ENCODE assay signal across 8 mouse cellular contexts in the genomic region with DNA sequence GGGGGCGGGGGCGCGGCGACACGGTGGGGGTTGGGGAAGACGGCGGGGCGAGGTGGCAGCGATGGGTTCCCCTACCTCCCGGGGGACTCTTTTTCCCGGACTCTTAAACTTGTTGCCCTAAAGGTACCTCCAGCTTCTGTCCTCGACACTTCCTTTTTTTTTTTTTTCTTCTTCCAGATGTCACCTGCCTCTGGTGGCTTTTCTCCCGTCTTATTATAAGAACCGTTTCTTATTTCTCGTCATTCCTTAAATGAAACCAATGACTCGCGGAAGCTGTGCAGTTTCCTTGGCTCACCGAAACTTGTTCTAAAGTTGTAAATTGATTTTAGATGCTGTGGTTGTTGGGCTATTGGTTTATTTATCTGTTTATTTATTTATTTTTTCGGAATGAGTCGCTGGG. TPM values are rescaled to one million over a fixed set of nuclear protein-coding genes. Genes with fewer than 3 reads are reported as not detected.
DNase-seq lines count a peak whose midpoint lies in the region; ATAC-seq lines count a peak whose summit lies in the region.

No protein-coding gene starts in this region.

- H3K27me3 ChIP-seq in lung, embryonic 15.5 days = peaks cover 8% of the 10 kb centered on the region; the same call in 1 of the 2 replicates
- H3K27me3 ChIP-seq in embryonic facial prominence, embryonic 12.5 days = no peaks in the 10 kb centered on the region
- H3K27me3 ChIP-seq in intestine, embryonic 16.5 days (replicated peaks; ENCODE audit: control insufficient read depth, insufficient read depth, low read length) = no peaks in the 10 kb centered on the region
- no peaks in the 10 kb centered on the region for H3K27me3 ChIP-seq in neural tube, embryonic 14.5 days (ENCODE audit: control insufficient read depth, insufficient read depth, low read length)

- peak overlapping the region; percentile 99 for H3K4me3 ChIP-seq in lung, embryonic 15.5 days
- H3K4me3 ChIP-seq in embryonic facial prominence, embryonic 12.5 days = peak overlapping the region; percentile 99
- peak overlapping the region; percentile 99 for H3K4me3 ChIP-seq in intestine, embryonic 16.5 days (ENCODE audit: low read length)
- H3K4me3 ChIP-seq in neural tube, embryonic 14.5 days (ENCODE audit: low read depth, low read length) = peak overlapping the region; percentile 93

- no peaks in the 10 kb centered on the region for H3K36me3 ChIP-seq in lung, embryonic 15.5 days
- no peaks in the 10 kb centered on the region for H3K36me3 ChIP-seq in embryonic facial prominence, embryonic 12.5 days
- no peaks in the 10 kb centered on the region for H3K36me3 ChIP-seq in intestine, embryonic 16.5 days (ENCODE audit: control insufficient read depth, insufficient read depth, low read length)
- no peaks in the 10 kb centered on the region for H3K36me3 ChIP-seq in neural tube, embryonic 14.5 days (ENCODE audit: control insufficient read depth, insufficient read depth, low read length)

- ATAC-seq in lung, embryonic 15.5 days (ENCODE audit: borderline replicate concordance, extremely low read depth, low FRiP score, low TSS enrichment) = no peak
- ATAC-seq in embryonic facial prominence, embryonic 12.5 days (ENCODE audit: insufficient number of reproducible peaks, insufficient read depth, low FRiP score, low TSS enrichment) = no peak
- no peak for ATAC-seq in intestine, embryonic 16.5 days
- ATAC-seq in neural tube, embryonic 14.5 days (ENCODE audit: low read depth) = no peak
- ATAC-seq in megakaryocyte-erythroid progenitor cell, adult 5-6 weeks (replicated peaks; ENCODE audit: low FRiP score, low TSS enrichment, poor library complexity, severe bottlenecking) = no peak

- H3K9ac ChIP-seq in lung, embryonic 15.5 days = peak overlapping the region; percentile 78
- peak overlapping the region; percentile 90 for H3K9ac ChIP-seq in embryonic facial prominence, embryonic 12.5 days
- H3K9ac ChIP-seq in intestine, embryonic 16.5 days (ENCODE audit: low read depth, low read length) = peak overlapping the region; percentile 93
- H3K9ac ChIP-seq in neural tube, embryonic 14.5 days (replicated peaks; ENCODE audit: low read depth, low read length) = peak overlapping the region; percentile 92

- peak overlapping the region; percentile 89 for H3K4me2 ChIP-seq in lung, embryonic 15.5 days
- peak overlapping the region; percentile 79 for H3K4me2 ChIP-seq in embryonic facial prominence, embryonic 12.5 days (replicated peaks)
- peak overlapping the region; percentile 85 for H3K4me2 ChIP-seq in intestine, embryonic 16.5 days (ENCODE audit: low read depth, low read length)
- peak overlapping the region; percentile 65 for H3K4me2 ChIP-seq in neural tube, embryonic 14.5 days (ENCODE audit: low read depth, low read length)

- WGBS in lung, embryonic 15.5 days = 2% methylated on average over 20 of the region's 20 CpGs
- 1% methylated on average over 19 of the region's 20 CpGs for WGBS in embryonic facial prominence, embryonic 12.5 days
- 2% methylated on average over 15 of the region's 20 CpGs for WGBS in intestine, embryonic 16.5 days
- 1% methylated on average over 20 of the region's 20 CpGs for WGBS in neural tube, embryonic 14.5 days

- no peak for DNase-seq in lung, postnatal 25 days (ENCODE audit: low spot score)
- no peak for DNase-seq in urinary bladder, postnatal 10 days (ENCODE audit: low spot score)
- no peak for DNase-seq in right cerebral cortex, postnatal 4 days

- no peak overlapping the region for H3K27ac ChIP-seq in lung, embryonic 15.5 days
- H3K27ac ChIP-seq in embryonic facial prominence, embryonic 12.5 days = no peak overlapping the region
- peak overlapping the region; percentile 74; the same call in 1 of the 2 replicates for H3K27ac ChIP-seq in intestine, embryonic 16.5 days (ENCODE audit: low read length)
- H3K27ac ChIP-seq in neural tube, embryonic 14.5 days (ENCODE audit: low read depth, low read length) = peak overlapping the region; percentile 90

- H3K4me1 ChIP-seq in lung, embryonic 15.5 days = peaks cover 12% of the 10 kb centered on the region
- peaks cover 4% of the 10 kb centered on the region; the same call in 1 of the 2 replicates for H3K4me1 ChIP-seq in embryonic facial prominence, embryonic 12.5 days
- peaks cover 15% of the 10 kb centered on the region for H3K4me1 ChIP-seq in intestine, embryonic 16.5 days (ENCODE audit: control insufficient read depth, insufficient read depth, low read length)
- H3K4me1 ChIP-seq in neural tube, embryonic 14.5 days (ENCODE audit: control insufficient read depth, insufficient read depth, low read length) = peaks cover 6% of the 10 kb centered on the region

- no peaks in the 10 kb centered on the region for H3K9me3 ChIP-seq in lung, embryonic 15.5 days
- no peaks in the 10 kb centered on the region for H3K9me3 ChIP-seq in embryonic facial prominence, embryonic 12.5 days
- no peaks in the 10 kb centered on the region for H3K9me3 ChIP-seq in intestine, embryonic 16.5 days (ENCODE audit: control insufficient read depth, low read length)
- H3K9me3 ChIP-seq in neural tube, embryonic 14.5 days (ENCODE audit: control insufficient read depth, low read length) = no peaks in the 10 kb centered on the region

RNA-seq across cellular contexts. Expression of gene Lmtk2, which starts 0.7 kb away (rescaled TPM):
- 4.0 and 4.4 TPM in 2 replicates for polyA plus RNA-seq in lung, embryonic 15.5 days (2015; fragmentation: Nextera tagmentation; extraction: Ambion mirVana)
- polyA plus RNA-seq in embryonic facial prominence, embryonic 12.5 days (2016; fragmentation: Nextera tagmentation; extraction: Ambion mirVana) = 5.3 and 5.6 TPM in 2 replicates
- polyA plus RNA-seq in intestine, embryonic 16.5 days (2015; fragmentation: Nextera tagmentation; extraction: Ambion mirVana) = 4.8 and 5.4 TPM in 2 replicates
- 10.8 and 11.1 TPM in 2 replicates for polyA plus RNA-seq in neural tube, embryonic 14.5 days (2014; fragmentation: Nextera tagmentation; extraction: Ambion mirVana)
- total RNA-seq in megakaryocyte-erythroid progenitor cell, adult 5-6 weeks (2014; fragmentation: Nextera tagmentation) = 12.5 and 22.1 TPM in 2 replicates
- total RNA-seq in megakaryocyte-erythroid progenitor cell, adult 5-6 weeks (2017) = 9.2 and 12.2 TPM in 2 replicates

Comparison
In these comparisons a context has a peak if more than half of its experiments do, and no peak if none do; other contexts are left out.
1. H3K27ac ChIP-seq: peak in intestine, embryonic 16.5 days (single experiment) and neural tube, embryonic 14.5 days (single experiment); none in lung, embryonic 15.5 days (single experiment) and embryonic facial prominence, embryonic 12.5 days (single experiment).
2. Peak in every context shown above with its lines, with median percentiles within 50 percentile points of each other: H3K4me2 ChIP-seq, H3K4me3 ChIP-seq and H3K9ac ChIP-seq.